Mouse (Mus musculus): Measurements from ENCODE around the gene Fgr. TPM values are rescaled to one million over a fixed set of nuclear protein-coding genes. Genes with fewer than 3 reads are reported as not detected.

Fgr gene
- polyA plus RNA-seq, 1 experiment from 2014 or later: 0.08 TPM

Other genes with a start within 250 kb of the Fgr start
- 6.1 and 7.2 TPM in 2 replicates for gene Xkr8, start 241.5 kb upstream of the Fgr start, polyA plus RNA-seq (2014; fragmentation: Nextera tagmentation; extraction: Ambion mirVana)
- 3.2 and 3.9 TPM in 2 replicates for gene Smpdl3b, start 216.8 kb upstream of the Fgr start, polyA plus RNA-seq (2014; fragmentation: Nextera tagmentation; extraction: Ambion mirVana)
- gene Rpa2, start 205.8 kb upstream of the Fgr start, polyA plus RNA-seq (2014; fragmentation: Nextera tagmentation; extraction: Ambion mirVana): 164 and 176 TPM in 2 replicates
- gene Themis2, start 177.7 kb upstream of the Fgr start, polyA plus RNA-seq (2014; fragmentation: Nextera tagmentation; extraction: Ambion mirVana): 0.63 and 1.0 TPM in 2 replicates
- gene Ppp1r8, start 130.9 kb upstream of the Fgr start, polyA plus RNA-seq (2014; fragmentation: Nextera tagmentation; extraction: Ambion mirVana): 117 and 124 TPM in 2 replicates
- 82.1 and 84.8 TPM in 2 replicates for gene Stx12, start 89.6 kb upstream of the Fgr start, polyA plus RNA-seq (2014; fragmentation: Nextera tagmentation; extraction: Ambion mirVana)
- gene Fam76a, start 51.5 kb upstream of the Fgr start, polyA plus RNA-seq (2014; fragmentation: Nextera tagmentation; extraction: Ambion mirVana): 26.3 and 36.6 TPM in 2 replicates
- 6.6 and 7.7 TPM in 2 replicates for gene Ahdc1, start 37.2 kb downstream of the Fgr start, polyA plus RNA-seq (2014; fragmentation: Nextera tagmentation; extraction: Ambion mirVana)
- gene Wasf2, start 156.4 kb downstream of the Fgr start, polyA plus RNA-seq (2014; fragmentation: Nextera tagmentation; extraction: Ambion mirVana): 66.9 and 75.9 TPM in 2 replicates
- gene Cd164l2, start 238.0 kb downstream of the Fgr start, polyA plus RNA-seq (2014; fragmentation: Nextera tagmentation; extraction: Ambion mirVana): 1.1 and 2.0 TPM in 2 replicates
- 0.18 and 0.48 TPM in 2 replicates for gene Gpr3, start 238.4 kb downstream of the Fgr start, polyA plus RNA-seq (2014; fragmentation: Nextera tagmentation; extraction: Ambion mirVana)

All from embryonic facial prominence, embryonic 11.5 days (tissue).